Mouse (Mus musculus) ES-E14 (cell line): ENCODE data around the gene Clec1a. TPM values are rescaled to one million over a fixed set of nuclear protein-coding genes. Genes with fewer than 3 reads are reported as not detected.
"Not testable (repeated sequence)": the region's sequence is repeated elsewhere in the genome, so short reads cannot be mapped to it uniquely, and the experiment has no call there.

ENCODE experiments used
- DNase-seq: peaks from one replicate; pipeline ENCODE4 v3.0.0-alpha.2; 2013; ENCODE audit warnings: low read depth, low spot score
- H3K27ac ChIP-seq: 2 replicates; pipeline ENCODE4 v1.5.1; 2012; ENCODE audit warnings: low read depth, mild to moderate bottlenecking, low read length, moderate library complexity, mixed read lengths; ENCODE audit not compliant: poor library complexity, insufficient read depth, severe bottlenecking
- H3K36me3 ChIP-seq: 2 replicates; pipeline ENCODE4 v1.6.1; 2012; ENCODE audit warnings: mild to moderate bottlenecking, low read length, moderate library complexity, mixed read lengths; ENCODE audit not compliant: control insufficient read depth, poor library complexity, insufficient read depth, severe bottlenecking
- H3K4me1 ChIP-seq, 2 experiments: fragments of 150-350 bp in 1 of 2; sonication (generic) in 1 of 2; 2 replicates each; pipeline ENCODE4 v1.6.1; 2012; ENCODE audit warnings: low read length in 2 of 2, mild to moderate bottlenecking in 1 of 2, mixed read lengths in 1 of 2; ENCODE audit not compliant: control insufficient read depth in 2 of 2, insufficient read depth in 2 of 2, poor library complexity in 1 of 2
- H3K4me3 ChIP-seq, 2 experiments: fragments of 150-350 bp in 1 of 2; sonication (generic) in 1 of 2; 2 replicates each; pipeline ENCODE4 v1.5.1; 2012; ENCODE audit warnings: low read length in 2 of 2, low read depth in 1 of 2, mild to moderate bottlenecking in 1 of 2, mixed read lengths in 1 of 2; ENCODE audit not compliant: insufficient read depth in 1 of 2, poor library complexity in 1 of 2, severe bottlenecking in 1 of 2
- H3K9ac ChIP-seq: 2 replicates; pipeline ENCODE4 v1.6.1; 2012; ENCODE audit warnings: low read depth, mild to moderate bottlenecking, low read length, mixed read lengths; ENCODE audit not compliant: poor library complexity, insufficient read depth, severe bottlenecking
- H3K9me3 ChIP-seq: fragments of 150-350 bp; sonication (generic); 2 replicates; pipeline ENCODE4 v1.6.1; 2012; ENCODE audit warnings: low read depth, mild to moderate bottlenecking, low read length; ENCODE audit not compliant: control insufficient read depth, insufficient read depth
- CHD2 ChIP-seq: IDR thresholded peaks from 2 replicates; pipeline ENCODE4 v1.6.1; 2014; ENCODE audit warnings: mild to moderate bottlenecking, low read depth, low read length, inconsistent platforms
- HCFC1 ChIP-seq: IDR thresholded peaks from 2 replicates; pipeline ENCODE4 v1.6.1; 2012; ENCODE audit warnings: low read length, inconsistent platforms, borderline replicate concordance; ENCODE audit not compliant: insufficient read depth
- MAFK ChIP-seq: IDR thresholded peaks from 2 replicates; pipeline ENCODE4 v1.6.1; 2014; ENCODE audit warnings: mild to moderate bottlenecking, low read depth, low read length, inconsistent platforms; ENCODE audit not compliant: insufficient read depth
- ZC3H11A ChIP-seq: IDR thresholded peaks from 2 replicates; pipeline ENCODE4 v1.6.1; 2012; ENCODE audit warnings: low read depth, mild to moderate bottlenecking, inconsistent platforms, low read length, borderline replicate concordance
- ZNF384 ChIP-seq: IDR thresholded peaks from 2 replicates; pipeline ENCODE4 v1.6.1; 2012; ENCODE audit warnings: low read depth, low read length, inconsistent platforms
- in situ Hi-C, 2 experiments: fragments of 600-800 bp; cut with MboI; formaldehyde crosslinking; loops; one replicate each; pipeline ENCODE4 v1.15.1; 2025; ENCODE audit warnings: low sequenced_read_pairs in 2 of 2, inconsistent platforms in 1 of 2; ENCODE audit not compliant: unreplicated experiment in 2 of 2
- total RNA-seq: library from RNA; depleted of rRNA; stranded (reverse); fragments of 300-350 nt; gene quantifications from 2 replicates; pipeline ENCODE4 v1.2.3, GENCODE M21; 2012; rRNA removed

Gene Clec1a
- total RNA-seq: not detected in 2 replicates

DNA sequence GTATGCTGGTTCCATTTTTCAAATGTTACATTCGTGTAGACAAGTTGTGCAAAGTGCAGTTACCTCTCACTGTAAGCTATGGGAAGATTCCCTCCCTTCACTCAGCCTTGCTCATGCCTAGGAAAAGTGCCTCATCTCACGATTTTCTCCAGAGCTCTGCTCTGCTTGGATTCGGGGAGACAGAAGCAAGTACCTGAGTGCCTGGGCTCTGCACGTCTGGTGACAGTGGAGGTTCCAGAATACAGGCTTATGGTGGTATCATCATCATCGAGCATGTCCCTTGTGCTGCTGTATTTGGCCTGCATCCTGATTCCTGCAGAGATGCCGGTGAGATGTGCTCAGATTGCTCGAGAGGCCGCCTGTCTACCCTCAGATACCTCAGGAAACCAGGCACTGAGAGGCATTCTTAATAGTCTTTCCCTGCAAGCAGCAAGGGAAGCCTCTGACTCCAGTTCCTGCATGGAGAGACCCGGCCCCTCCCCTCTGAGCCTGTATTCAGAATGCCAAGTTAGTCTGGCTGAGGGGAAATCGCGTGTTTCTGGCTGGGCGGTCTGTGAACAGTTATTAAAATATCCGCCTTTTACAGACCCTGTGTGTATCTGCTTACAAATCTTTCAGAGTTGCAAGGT, at the start of gene Clec1a:
Gene Clec1a, minus strand, starts transcription at position 590 of the 629 bp plus-strand sequence.
- in situ Hi-C loops: no loop called here
- H3K4me1 ChIP-seq: no peaks in the 10 kb centered on the region
- H3K9ac ChIP-seq: no peak within 1 kb of the TSS
- H3K4me3 ChIP-seq: no peak within 1 kb of the TSS
- no peak within 1 kb of the TSS for H3K27ac ChIP-seq
- DNase-seq: no peak
- no peaks in the 10 kb centered on the region for H3K36me3 ChIP-seq
- no peaks in the 10 kb centered on the region for H3K9me3 ChIP-seq
- no peak for TF ChIP-seq ZNF384
- TF ChIP-seq ZC3H11A: no peak
- TF ChIP-seq CHD2: no peak
- TF ChIP-seq HCFC1: no peak
- TF ChIP-seq MAFK: no peak

DNA sequence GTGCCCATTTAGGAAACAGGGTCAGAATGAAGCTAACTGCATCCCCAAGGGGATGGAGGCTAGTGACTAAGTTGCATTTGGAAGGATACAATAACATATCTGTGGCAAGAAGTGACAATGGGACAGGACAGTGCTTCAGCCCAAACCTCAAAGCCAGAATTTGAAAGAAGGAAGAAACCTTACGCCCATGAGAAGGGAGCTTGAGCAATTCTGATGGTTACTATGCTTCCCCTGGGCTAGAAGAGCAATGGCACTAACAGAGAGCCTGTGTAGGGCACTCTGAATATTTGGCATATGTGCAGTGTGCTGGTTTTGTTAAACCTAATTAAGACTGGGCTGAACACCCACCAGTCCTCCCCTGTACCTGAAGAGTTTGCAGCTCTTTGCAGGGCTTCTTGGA, 47.7 kb upstream of the Clec1a start:
- in situ Hi-C loops: not testable (repeated sequence)

DNA sequence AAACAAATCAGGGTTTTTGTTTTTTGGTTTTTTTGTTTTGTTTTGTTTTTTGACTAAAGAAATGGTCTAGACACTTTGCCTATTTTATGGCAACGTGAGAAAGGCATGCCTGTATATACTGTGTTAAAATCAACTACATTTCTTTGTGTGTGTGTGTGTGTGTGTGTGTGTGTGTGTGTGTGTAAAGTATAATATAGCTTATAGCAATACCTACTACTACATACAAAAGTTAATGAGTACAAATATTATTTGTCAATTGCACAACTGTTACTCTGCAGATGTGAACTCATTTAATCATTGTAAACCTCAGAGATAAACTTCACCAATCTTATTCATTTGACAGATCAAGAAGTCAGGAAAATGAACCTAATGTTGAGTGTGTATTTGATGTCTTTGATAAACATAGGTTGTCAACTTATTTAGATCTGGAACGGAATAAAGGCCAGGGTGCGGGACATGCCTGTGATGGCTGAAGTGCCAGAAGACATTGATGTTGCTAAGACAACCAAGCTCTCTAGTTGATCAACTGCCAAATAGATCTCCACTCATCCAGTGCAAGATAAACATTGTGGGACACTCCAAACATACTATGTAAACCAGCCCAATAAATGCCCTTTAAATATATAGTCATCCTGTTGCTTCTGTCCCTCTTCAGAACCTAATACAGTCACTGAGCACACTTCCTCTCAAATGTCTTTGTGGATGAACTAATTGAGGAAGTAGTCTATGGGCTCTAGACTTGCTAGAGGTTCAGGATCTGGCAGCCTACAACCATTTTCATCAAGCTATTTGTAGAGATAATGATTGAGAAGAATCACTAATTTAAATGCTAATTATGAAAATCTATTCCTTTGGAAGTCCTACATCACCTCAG, 45.8 kb upstream of the Clec1a start:
- no peak for DNase-seq
- H3K4me3 ChIP-seq: no peak overlapping the region
- in situ Hi-C loops: no loop called here

More for the DNA sequence above, 47.7 kb upstream of the Clec1a start:
- not testable (repeated sequence) for H3K36me3 ChIP-seq, H3K9me3 ChIP-seq, H3K4me3 ChIP-seq, H3K4me1 ChIP-seq, DNase-seq, H3K27ac ChIP-seq, H3K9ac ChIP-seq

DNA sequence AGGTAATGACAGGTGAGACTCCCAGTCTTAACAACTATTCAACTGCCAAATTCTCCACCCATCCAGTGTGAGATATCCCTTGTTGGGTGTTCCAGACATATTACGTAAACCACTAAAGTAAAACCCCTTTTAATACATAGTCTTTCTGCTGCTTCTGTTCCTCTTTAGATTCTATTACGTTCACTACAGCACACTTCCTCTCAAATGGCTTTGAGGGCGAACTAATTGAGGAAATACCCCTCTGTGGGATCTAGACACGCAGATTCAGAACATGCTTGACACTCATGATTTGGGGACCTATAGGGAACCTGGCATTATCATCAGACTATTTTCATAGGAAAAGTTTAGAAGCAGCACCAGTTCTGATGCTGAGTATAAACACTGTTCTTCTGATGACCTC, 43.1 kb upstream of the Clec1a start:
- TF ChIP-seq MAFK: no peak
- TF ChIP-seq CHD2: no peak
- no peak for TF ChIP-seq ZNF384
- H3K36me3 ChIP-seq: no peaks in the 10 kb centered on the region
- in situ Hi-C loops: no loop called here
- H3K9ac ChIP-seq: no peak overlapping the region
- no peak overlapping the region for H3K4me3 ChIP-seq
- no peaks in the 10 kb centered on the region for H3K4me1 ChIP-seq
- no peak for DNase-seq
- no peaks in the 10 kb centered on the region for H3K9me3 ChIP-seq
- H3K27ac ChIP-seq: no peak overlapping the region

More for the DNA sequence above, 45.8 kb upstream of the Clec1a start:
- no peaks in the 10 kb centered on the region for H3K4me1 ChIP-seq
- H3K9me3 ChIP-seq: no peaks in the 10 kb centered on the region
- TF ChIP-seq CHD2 (no peak), MAFK (no peak), HCFC1 (no peak), ZC3H11A (no peak), ZNF384 (no peak)
- H3K36me3 ChIP-seq: no peaks in the 10 kb centered on the region
- H3K9ac ChIP-seq: no peak overlapping the region
- no peak overlapping the region for H3K27ac ChIP-seq
